Mouse (Mus musculus) neural tube, embryonic 12.5 days (tissue): ENCODE measurements around the gene Kif5c. TPM values are rescaled to one million over a fixed set of nuclear protein-coding genes. Genes with fewer than 3 reads are reported as not detected.

Experiments used
- ATAC-seq: fragments of 200-750 bp; cut with Nextera tagmentation; 2 replicates; pipeline ENCODE4 v1.8.0; 2017; ENCODE audit warnings: low read depth, mild to moderate bottlenecking, moderate TSS enrichment, moderate library complexity; ENCODE audit not compliant: low FRiP score
- H3K27ac ChIP-seq: fragments of 300-500 bp; sonication (generic); 2 replicates; pipeline ENCODE4 v1.5.1; 2016
- H3K27me3 ChIP-seq: fragments of 300-500 bp; sonication (generic); replicated peaks from 2 replicates; pipeline ENCODE4 v1.6.1; 2016; ENCODE audit warnings: mild to moderate bottlenecking
- H3K36me3 ChIP-seq: fragments of 300-500 bp; sonication (generic); 2 replicates; pipeline ENCODE4 v1.6.1; 2016; ENCODE audit warnings: mild to moderate bottlenecking
- H3K4me1 ChIP-seq: fragments of 300-500 bp; sonication (generic); 2 replicates; pipeline ENCODE4 v1.6.1; 2016
- H3K4me2 ChIP-seq: fragments of 300-500 bp; sonication (generic); replicated peaks from 2 replicates; pipeline ENCODE4 v1.6.1; 2016; ENCODE audit warnings: mild to moderate bottlenecking
- H3K4me3 ChIP-seq: fragments of 300-500 bp; sonication (generic); 2 replicates; pipeline ENCODE4 v1.5.1; 2016
- H3K9ac ChIP-seq: fragments of 300-500 bp; sonication (generic); 2 replicates; pipeline ENCODE4 v1.6.1; 2016; ENCODE audit warnings: mild to moderate bottlenecking
- H3K9me3 ChIP-seq: fragments of 300-500 bp; sonication (generic); 2 replicates; pipeline ENCODE4 v1.6.1; 2016; ENCODE audit warnings: mild to moderate bottlenecking
- WGBS: fragments of 180-500 bp; shearing (Covaris S2); methylation state at CpG from one replicate; pipeline ENCODE4 v1.1.7; 2016; 5-methylcytosine and 5-hydroxymethylcytosine counted together
- polyA plus RNA-seq: library from polyadenylated mRNA; unstranded; fragments of >200 nt; fragmentation: Nextera tagmentation; extraction: Ambion mirVana; gene quantifications from 2 replicates; pipeline ENCODE4 v1.2.1, GENCODE M21; 2016

Kif5c gene
- polyA plus RNA-seq, 1 experiment from 2014 or later: 168 TPM

DNA sequence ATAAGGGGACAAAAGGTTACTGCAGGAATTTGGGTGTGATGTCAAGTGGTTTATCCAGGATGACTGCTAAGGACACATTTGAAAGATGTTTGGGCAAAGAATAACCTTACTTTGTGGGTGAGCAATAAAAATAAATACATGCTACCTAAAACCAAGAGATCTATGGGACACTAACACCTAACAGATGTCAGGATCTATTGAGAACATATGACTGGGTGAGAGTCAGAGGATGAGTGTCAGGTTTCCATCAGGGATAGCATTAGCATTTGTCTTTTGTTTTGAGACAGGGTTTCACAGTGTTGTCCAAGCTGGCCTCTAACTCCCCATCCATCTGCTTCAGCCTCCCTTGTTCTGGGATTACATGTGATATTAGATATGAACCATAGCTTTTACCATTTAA is 26.2 kb upstream of the Kif5c start:
- Histone ChIP-seq H3K4me3 (no peak overlapping the region), H3K36me3 (no peaks in the 10 kb centered on the region), H3K9ac (no peak overlapping the region), H3K27ac (no peak overlapping the region), H3K9me3 (no peaks in the 10 kb centered on the region), H3K4me2 (no peak overlapping the region), H3K27me3 (no peaks in the 10 kb centered on the region), H3K4me1 (no peaks in the 10 kb centered on the region)
- ATAC-seq: no peak

DNA sequence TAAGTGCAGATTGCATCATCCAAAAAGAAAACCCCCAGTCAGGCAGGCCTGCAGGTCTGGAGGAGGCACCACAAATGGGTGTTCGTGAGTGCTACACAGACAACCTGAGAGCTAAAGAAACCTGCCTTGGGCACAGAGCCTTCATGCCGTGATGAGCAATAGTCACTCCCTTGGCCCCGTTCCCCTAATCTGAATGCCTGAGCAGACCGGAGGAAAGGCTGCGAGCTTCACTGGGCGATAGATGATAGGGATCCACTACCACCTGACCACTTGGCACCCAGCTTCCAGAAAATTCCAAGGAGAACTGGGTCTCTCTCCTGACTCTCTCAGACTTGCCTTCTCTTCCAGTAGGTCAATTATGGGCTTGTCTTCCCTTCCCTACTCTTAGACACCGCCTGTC is 24.2 kb upstream of the Kif5c start:
- Histone ChIP-seq H3K36me3 (no peaks in the 10 kb centered on the region), H3K4me3 (no peak overlapping the region), H3K9me3 (no peaks in the 10 kb centered on the region), H3K4me2 (no peak overlapping the region), H3K4me1 (peaks cover 2% of the 10 kb centered on the region), H3K9ac (no peak overlapping the region), H3K27ac (no peak overlapping the region), H3K27me3 (no peaks in the 10 kb centered on the region)
- ATAC-seq: no peak
- WGBS: 84% methylated on average over 7 of the region's 7 CpGs

DNA sequence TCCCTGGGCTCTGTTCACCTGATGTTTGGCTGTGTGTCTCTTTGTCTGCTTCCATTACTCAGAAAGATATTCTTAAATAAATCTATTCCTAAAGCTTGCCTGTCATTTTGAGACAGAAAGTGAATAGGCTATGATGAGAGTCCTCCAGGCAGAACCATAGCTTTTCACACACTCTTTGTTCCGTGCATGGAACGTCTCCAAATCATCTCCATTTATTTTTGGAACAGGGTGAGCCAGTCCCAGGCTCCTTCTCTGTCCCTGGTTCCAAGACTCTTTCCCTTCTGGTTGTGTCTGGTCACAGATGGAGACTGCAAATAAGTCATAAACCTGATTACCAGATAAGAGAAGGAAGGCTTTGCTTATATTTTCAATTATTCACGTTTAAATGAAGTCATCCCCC is 22.8 kb upstream of the Kif5c start:
- ATAC-seq: no peak
- Histone ChIP-seq H3K4me3 (no peak overlapping the region), H3K9me3 (no peaks in the 10 kb centered on the region), H3K4me1 (peaks cover 8% of the 10 kb centered on the region), H3K27ac (no peak overlapping the region), H3K36me3 (no peaks in the 10 kb centered on the region), H3K4me2 (no peak overlapping the region), H3K27me3 (no peaks in the 10 kb centered on the region), H3K9ac (no peak overlapping the region)
- WGBS: 80% methylated on average over 3 of the region's 3 CpGs

DNA sequence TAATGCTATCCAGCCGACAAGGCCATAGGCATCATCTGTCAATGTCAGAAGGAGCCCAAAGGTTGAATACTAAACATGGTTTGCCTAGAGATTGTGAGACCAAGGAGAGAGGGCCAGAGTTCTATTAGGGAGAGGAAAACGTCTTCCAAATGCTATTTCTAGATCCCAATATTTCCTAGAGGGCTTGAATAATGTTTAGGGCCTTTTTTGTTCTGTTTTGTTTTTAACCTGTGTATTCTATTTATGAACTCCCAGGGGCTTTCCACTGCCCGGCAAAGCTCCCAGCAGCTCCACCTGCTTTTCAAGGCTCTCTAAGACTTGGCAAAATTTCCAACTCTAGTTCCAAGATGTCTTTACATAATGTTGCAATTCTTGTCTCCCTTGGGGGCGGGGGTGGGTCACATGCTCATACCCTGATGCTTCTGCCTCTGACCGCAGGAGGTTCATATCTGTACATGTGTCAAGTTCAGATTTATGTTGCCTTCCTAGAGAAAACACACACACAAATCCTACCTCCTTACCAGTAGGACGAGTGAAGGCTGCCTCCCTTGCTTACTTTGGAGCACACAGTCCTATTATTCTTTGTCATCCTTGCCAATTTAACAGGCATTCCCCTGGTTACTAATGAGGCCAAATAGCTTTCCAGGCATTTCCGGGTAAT is 18.9 kb upstream of the Kif5c start:
- no peak overlapping the region for H3K4me2 ChIP-seq
- peak; percentile 70; the same call in 1 of the 2 replicates for ATAC-seq
- WGBS: 41% methylated on average over 7 of the region's 7 CpGs
- H3K4me1 ChIP-seq: peaks cover 8% of the 10 kb centered on the region
- no peaks in the 10 kb centered on the region for H3K9me3 ChIP-seq
- H3K27me3 ChIP-seq: no peaks in the 10 kb centered on the region
- H3K9ac ChIP-seq: no peak overlapping the region
- no peak overlapping the region for H3K4me3 ChIP-seq
- no peaks in the 10 kb centered on the region for H3K36me3 ChIP-seq
- no peak overlapping the region for H3K27ac ChIP-seq

DNA sequence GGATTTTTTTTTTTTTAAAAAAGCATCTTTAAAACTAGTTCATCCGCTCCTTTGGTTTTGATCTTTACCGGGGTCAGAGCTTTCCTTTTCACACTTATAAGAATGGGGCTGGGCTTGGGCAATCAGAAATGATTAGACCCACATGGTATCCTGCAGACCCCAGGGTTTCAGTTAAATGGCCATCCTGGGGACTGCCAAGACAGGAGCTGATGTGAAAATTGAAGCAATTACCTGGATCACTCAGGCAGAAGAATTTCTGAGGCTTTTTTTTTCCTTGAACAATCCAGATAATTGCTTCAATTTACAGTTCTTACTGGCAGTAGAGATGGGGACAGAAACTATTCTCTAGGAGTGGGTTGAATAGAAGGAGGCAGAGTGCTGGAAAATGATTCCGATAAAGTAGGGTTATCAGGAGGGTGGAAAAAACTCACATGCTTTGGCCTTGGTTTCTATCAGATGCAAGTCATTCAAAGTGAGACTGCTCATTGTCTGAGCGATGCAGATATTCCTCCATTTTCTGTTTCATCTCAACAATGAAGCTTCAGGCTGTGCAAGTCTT is 16.2 kb upstream of the Kif5c start:
- peaks cover 8% of the 10 kb centered on the region for H3K4me1 ChIP-seq
- no peaks in the 10 kb centered on the region for H3K9me3 ChIP-seq
- no peak for ATAC-seq
- no peak overlapping the region for H3K9ac ChIP-seq
- no peak overlapping the region for H3K4me3 ChIP-seq
- no peaks in the 10 kb centered on the region for H3K27me3 ChIP-seq
- no peaks in the 10 kb centered on the region for H3K36me3 ChIP-seq
- no peak overlapping the region for H3K4me2 ChIP-seq
- no peak overlapping the region for H3K27ac ChIP-seq
- WGBS: 88% methylated on average over 4 of the region's 4 CpGs

DNA sequence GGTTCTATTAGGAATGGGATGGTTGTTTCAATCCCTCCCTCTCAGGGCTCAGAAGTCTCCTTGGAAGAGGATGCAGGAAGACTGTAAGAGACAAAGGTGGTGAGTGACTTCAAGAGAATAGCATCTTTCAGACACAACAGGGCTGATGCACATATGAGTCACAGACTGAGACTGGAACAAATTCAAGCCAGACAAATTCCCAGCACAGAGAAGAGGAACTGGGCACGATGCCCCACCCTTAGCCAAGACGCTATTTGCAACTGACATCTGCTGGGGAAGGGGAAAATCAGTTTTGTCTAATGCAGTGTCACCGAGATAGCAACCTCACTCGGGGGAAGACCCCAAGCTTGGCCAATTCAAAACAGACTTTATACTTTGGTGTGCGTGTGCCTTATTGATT is 9.5 kb upstream of the Kif5c start:
- H3K36me3 ChIP-seq: no peaks in the 10 kb centered on the region
- H3K4me3 ChIP-seq: no peak overlapping the region
- H3K27ac ChIP-seq: no peak overlapping the region
- no peak for ATAC-seq
- no peak overlapping the region for H3K4me2 ChIP-seq
- no peak overlapping the region for H3K9ac ChIP-seq
- H3K9me3 ChIP-seq: no peaks in the 10 kb centered on the region
- H3K4me1 ChIP-seq: no peaks in the 10 kb centered on the region
- 90% methylated on average over 5 of the region's 5 CpGs for WGBS
- no peaks in the 10 kb centered on the region for H3K27me3 ChIP-seq

DNA sequence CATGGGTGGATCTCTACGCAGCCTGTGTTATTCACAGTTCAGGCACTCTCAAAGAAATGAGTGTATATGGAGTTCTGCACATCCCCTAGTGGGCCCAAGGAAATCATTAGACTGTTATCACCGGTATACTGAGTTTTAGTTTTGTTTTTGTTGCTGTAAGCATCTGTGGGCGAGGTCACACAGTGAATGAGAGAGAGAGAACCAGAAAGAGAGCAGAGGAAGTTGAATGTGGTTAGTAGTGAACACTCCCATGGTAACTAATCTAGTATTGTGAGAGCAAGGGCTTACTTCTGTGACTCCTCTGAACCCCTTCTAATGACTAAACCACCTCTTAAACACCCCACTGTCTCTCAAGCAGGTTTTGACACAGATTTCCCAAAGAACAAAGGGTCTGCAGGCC is 2.3 kb upstream of the Kif5c start:
- no peak overlapping the region for H3K4me3 ChIP-seq
- no peak for ATAC-seq
- 78% methylated on average over 3 of the region's 3 CpGs for WGBS
- H3K4me1 ChIP-seq: peaks cover 12% of the 10 kb centered on the region; the same call in 1 of the 2 replicates
- H3K27me3 ChIP-seq: no peaks in the 10 kb centered on the region
- H3K9ac ChIP-seq: no peak overlapping the region
- no peaks in the 10 kb centered on the region for H3K36me3 ChIP-seq
- H3K4me2 ChIP-seq: no peak overlapping the region
- H3K27ac ChIP-seq: no peak overlapping the region
- H3K9me3 ChIP-seq: no peaks in the 10 kb centered on the region

DNA sequence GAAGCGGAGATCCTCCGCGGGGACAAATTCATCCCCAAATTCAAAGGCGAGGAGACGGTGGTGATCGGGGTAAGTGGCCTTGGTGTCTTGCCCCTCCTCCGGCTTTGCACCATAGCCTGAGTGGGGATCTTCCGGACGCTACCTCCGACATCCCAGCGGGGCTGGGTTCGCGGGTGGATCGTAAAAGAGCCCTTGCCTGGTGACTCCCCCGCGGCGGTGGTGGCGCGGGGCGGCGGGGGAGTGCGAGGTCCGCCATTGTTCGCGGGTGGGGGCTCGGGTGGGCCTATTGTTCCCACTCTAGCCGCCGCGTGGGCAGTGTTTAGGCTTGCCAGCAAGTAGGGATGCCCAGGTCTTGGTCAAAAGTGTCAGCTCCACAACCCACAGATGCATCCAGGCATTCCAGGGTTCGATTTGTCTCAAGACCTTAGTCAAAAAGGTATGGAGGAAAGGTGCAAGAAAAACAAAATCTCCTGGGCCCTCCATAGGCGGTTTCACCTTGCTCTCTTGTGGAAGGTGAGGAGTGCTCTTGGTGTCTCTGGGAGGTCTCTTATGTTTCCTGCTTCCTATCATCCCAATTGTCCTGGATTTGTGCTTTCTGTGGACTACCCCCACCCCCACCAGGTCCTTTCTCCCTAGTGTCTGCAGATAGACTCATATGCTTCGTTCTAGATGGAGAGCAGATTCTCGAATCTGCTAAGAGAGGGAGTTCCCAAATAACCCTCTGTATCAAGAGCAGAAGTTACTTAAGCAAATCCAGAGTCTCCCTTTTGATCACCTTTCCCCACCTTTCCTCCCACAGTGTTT is 823 bp downstream of the Kif5c start:
- H3K27me3 ChIP-seq: no peaks in the 10 kb centered on the region
- peak; percentile 64 for ATAC-seq
- H3K36me3 ChIP-seq: peaks cover 11% of the 10 kb centered on the region
- peak overlapping the region; percentile 66 for H3K4me2 ChIP-seq
- H3K4me1 ChIP-seq: peaks cover 12% of the 10 kb centered on the region; the same call in 1 of the 2 replicates
- H3K9ac ChIP-seq: peak overlapping the region; percentile 88
- peak overlapping the region; percentile 67 for H3K27ac ChIP-seq
- no peaks in the 10 kb centered on the region for H3K9me3 ChIP-seq
- WGBS: under 1% methylated on average over 33 of the region's 33 CpGs
- peak overlapping the region; percentile 87 for H3K4me3 ChIP-seq

DNA sequence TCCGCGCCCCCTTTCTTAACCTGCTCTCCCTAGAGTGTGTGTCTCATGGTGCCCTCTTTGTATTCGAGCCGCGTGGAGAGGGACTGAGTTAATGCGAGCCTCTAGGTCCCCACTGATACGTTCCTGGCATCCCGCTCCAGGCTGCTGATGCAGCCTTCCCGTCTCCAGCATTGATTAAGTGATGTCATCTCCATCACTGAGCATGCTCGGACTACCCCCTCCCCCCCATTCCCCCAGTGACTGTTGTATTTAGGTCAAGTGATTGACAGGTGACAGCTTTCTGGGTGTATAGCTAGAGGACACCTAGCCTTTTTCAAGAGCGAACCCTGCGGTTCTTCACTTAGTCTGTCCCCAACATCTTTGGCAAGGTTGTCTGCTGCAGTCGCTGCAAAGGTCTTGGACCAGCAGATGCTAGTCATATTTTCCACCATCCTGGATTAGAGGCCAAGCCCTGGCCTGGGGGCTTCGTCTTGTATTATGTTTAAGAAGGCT is 1.6 kb downstream of the Kif5c start:
- 17% methylated on average over 14 of the region's 14 CpGs for WGBS
- peak overlapping the region; percentile 66 for H3K4me2 ChIP-seq
- ATAC-seq: peak; percentile 69

DNA sequence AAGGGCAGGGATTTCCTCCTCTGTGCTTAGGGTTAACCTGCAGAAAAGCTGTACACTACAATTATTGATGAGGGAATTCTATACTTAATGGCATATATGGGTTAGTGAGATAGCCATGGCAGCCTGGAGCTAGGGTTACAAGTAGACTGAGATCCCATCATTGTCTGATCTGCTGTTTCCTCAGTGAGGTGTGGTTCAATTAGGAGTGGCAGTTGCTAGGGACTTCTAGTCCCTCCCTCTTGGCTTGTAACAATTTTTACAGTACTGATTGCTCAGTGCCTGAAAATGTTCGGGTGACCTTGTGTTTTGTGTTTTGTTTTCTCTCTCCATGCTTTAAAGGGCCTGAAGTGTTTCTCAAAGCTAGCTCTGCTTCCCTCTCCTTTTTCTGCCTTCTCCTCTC is 2.1 kb downstream of the Kif5c start:
- peaks cover 11% of the 10 kb centered on the region for H3K36me3 ChIP-seq
- no peak for ATAC-seq
- 64% methylated on average over 1 of the region's 1 CpGs for WGBS
- peak overlapping the region; percentile 88 for H3K9ac ChIP-seq
- H3K9me3 ChIP-seq: no peaks in the 10 kb centered on the region
- peak overlapping the region; percentile 66 for H3K4me2 ChIP-seq
- H3K27me3 ChIP-seq: no peaks in the 10 kb centered on the region
- H3K27ac ChIP-seq: no peak overlapping the region
- peak overlapping the region; percentile 87 for H3K4me3 ChIP-seq
- peaks cover 12% of the 10 kb centered on the region; the same call in 1 of the 2 replicates for H3K4me1 ChIP-seq

More for the DNA sequence above, 1.6 kb downstream of the Kif5c start:
- H3K9ac ChIP-seq: peak overlapping the region; percentile 88
- H3K4me1 ChIP-seq: peaks cover 12% of the 10 kb centered on the region; the same call in 1 of the 2 replicates
- no peaks in the 10 kb centered on the region for H3K9me3 ChIP-seq
- 0 out of 2 replicates have a peak overlapping the region, but pooled peaks have one; percentile 26 for H3K27ac ChIP-seq
- H3K27me3 ChIP-seq: no peaks in the 10 kb centered on the region
- H3K4me3 ChIP-seq: peak overlapping the region; percentile 87
- peaks cover 11% of the 10 kb centered on the region for H3K36me3 ChIP-seq

DNA sequence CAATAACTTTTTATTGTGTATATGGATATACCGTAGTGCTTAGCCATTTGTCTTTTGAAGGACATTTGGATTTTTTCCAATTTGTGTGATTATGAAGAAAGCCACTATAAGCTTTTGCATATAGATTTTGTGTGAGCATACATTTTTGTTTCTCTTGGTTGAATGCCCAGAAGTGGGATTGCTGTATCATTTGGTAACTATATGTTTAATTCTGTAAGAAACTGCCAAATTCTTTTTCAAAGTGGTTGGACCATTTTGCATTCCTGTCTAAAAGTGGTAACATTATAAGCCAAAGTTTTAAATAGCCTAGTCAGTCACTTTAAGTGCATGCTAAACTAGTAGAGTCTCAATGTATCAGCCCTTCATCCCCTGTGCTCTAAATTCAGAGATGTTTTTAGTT is 6.5 kb downstream of the Kif5c start:
- 98% methylated on average over 1 of the region's 1 CpGs for WGBS
- peaks cover 18% of the 10 kb centered on the region; the same call in 1 of the 2 replicates for H3K4me1 ChIP-seq
- no peak overlapping the region for H3K4me2 ChIP-seq
- H3K27ac ChIP-seq: no peak overlapping the region
- H3K36me3 ChIP-seq: peaks cover 11% of the 10 kb centered on the region
- H3K27me3 ChIP-seq: no peaks in the 10 kb centered on the region
- ATAC-seq: no peak
- no peak overlapping the region for H3K9ac ChIP-seq
- H3K4me3 ChIP-seq: no peak overlapping the region
- H3K9me3 ChIP-seq: no peaks in the 10 kb centered on the region

DNA sequence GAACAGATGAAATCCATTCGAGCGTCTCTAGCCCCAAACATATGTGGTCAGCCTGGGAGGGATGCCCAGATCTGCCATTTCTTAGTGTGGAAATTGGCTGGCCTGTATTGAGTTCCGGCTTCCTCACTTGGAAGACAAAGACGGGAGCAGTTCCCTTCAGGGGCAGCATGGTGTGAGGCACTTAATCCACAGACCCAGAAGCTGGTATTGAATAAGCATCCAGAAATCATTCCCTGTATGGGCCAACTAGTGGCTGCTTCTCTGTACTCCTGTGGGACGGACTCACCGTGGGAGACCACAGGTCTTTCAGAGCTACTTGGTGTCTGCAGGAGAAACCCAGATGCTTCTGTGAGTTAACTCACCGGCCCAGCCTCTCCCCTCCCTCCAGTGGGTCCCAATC is 8.5 kb downstream of the Kif5c start:
- no peak overlapping the region for H3K4me2 ChIP-seq
- H3K4me1 ChIP-seq: peaks cover 16% of the 10 kb centered on the region
- H3K9me3 ChIP-seq: no peaks in the 10 kb centered on the region
- no peaks in the 10 kb centered on the region for H3K27me3 ChIP-seq
- no peak for ATAC-seq
- peaks cover 11% of the 10 kb centered on the region for H3K36me3 ChIP-seq
- 81% methylated on average over 7 of the region's 7 CpGs for WGBS
- H3K4me3 ChIP-seq: no peak overlapping the region
- H3K9ac ChIP-seq: no peak overlapping the region
- H3K27ac ChIP-seq: no peak overlapping the region
